Mouse (Mus musculus) hindbrain, postnatal 0 days (tissue): ENCODE measurements around the gene Ppp1r1b. TPM values are rescaled to one million over a fixed set of nuclear protein-coding genes. Genes with fewer than 3 reads are reported as not detected.
A peak's percentile ranks its signal among the peaks of the same experiment; 100 is the strongest.

Experiments used
- ATAC-seq: fragments of 200-750 bp; cut with Nextera tagmentation; 2 replicates; pipeline ENCODE4 v1.8.0; 2017; ENCODE audit warnings: mild to moderate bottlenecking, moderate TSS enrichment, moderate library complexity
- DNase-seq: peaks from one replicate; pipeline ENCODE4 v3.0.0-alpha.2; 2015; ENCODE audit warnings: low spot score
- H3K27ac ChIP-seq: fragments of 300-500 bp; sonication (generic); 2 replicates; pipeline ENCODE4 v1.5.1; 2014; ENCODE audit warnings: mild to moderate bottlenecking
- H3K27me3 ChIP-seq: fragments of 300-500 bp; sonication (generic); 2 replicates; pipeline ENCODE4 v1.6.1; 2014; ENCODE audit warnings: low read length, mixed read lengths; ENCODE audit not compliant: insufficient read depth
- H3K36me3 ChIP-seq: fragments of 300-500 bp; sonication (generic); 2 replicates; pipeline ENCODE4 v1.6.1; 2014; ENCODE audit warnings: low read length, mixed read lengths; ENCODE audit not compliant: insufficient read depth
- H3K4me1 ChIP-seq: fragments of 300-500 bp; sonication (generic); 2 replicates; pipeline ENCODE4 v1.6.1; 2014; ENCODE audit warnings: antibody characterized with exemption, low read length, mixed read lengths; ENCODE audit not compliant: insufficient read depth
- H3K4me2 ChIP-seq: fragments of 300-500 bp; sonication (generic); 2 replicates; pipeline ENCODE4 v1.6.1; 2014; ENCODE audit warnings: low read depth, mild to moderate bottlenecking, low read length, moderate library complexity, mixed read lengths
- H3K4me3 ChIP-seq: fragments of 300-500 bp; sonication (generic); 2 replicates; pipeline ENCODE4 v1.5.1; 2014; ENCODE audit warnings: low read length
- H3K9ac ChIP-seq: fragments of 300-500 bp; sonication (generic); replicated peaks from 2 replicates; pipeline ENCODE4 v1.6.1; 2014; ENCODE audit warnings: mild to moderate bottlenecking, low read length, moderate library complexity, mixed read lengths
- H3K9me3 ChIP-seq: fragments of 300-500 bp; sonication (generic); 2 replicates; pipeline ENCODE4 v1.6.1; 2016; ENCODE audit warnings: low read length, mixed read lengths
- CTCF ChIP-seq: IDR thresholded peaks from 2 replicates; pipeline ENCODE4 v1.5.1; 2016; ENCODE audit warnings: antibody characterized with exemption, control low read depth, low read depth
- WGBS: fragments of 180-500 bp; shearing (Covaris S2); extraction: QIAGEN DNeasy Blood & Tissue Kit; methylation state at CpG from one replicate; pipeline ENCODE4 v1.1.7; 2014; 5-methylcytosine and 5-hydroxymethylcytosine counted together
- polyA plus RNA-seq: library from polyadenylated mRNA; unstranded; fragments of >200 nt; fragmentation: Nextera tagmentation; extraction: Ambion mirVana; gene quantifications from 2 replicates; pipeline ENCODE4 v1.2.1, GENCODE M21; 2015
- total RNA-seq: library from RNA; depleted of rRNA; stranded (reverse); fragments of >200 nt; gene quantifications from 2 replicates; pipeline ENCODE4 v1.2.3, GENCODE M21; 2014

The Ppp1r1b gene
- total and polyA plus RNA-seq, 2 experiments from 2014 or later = 3.5 to 18.0 TPM

DNA sequence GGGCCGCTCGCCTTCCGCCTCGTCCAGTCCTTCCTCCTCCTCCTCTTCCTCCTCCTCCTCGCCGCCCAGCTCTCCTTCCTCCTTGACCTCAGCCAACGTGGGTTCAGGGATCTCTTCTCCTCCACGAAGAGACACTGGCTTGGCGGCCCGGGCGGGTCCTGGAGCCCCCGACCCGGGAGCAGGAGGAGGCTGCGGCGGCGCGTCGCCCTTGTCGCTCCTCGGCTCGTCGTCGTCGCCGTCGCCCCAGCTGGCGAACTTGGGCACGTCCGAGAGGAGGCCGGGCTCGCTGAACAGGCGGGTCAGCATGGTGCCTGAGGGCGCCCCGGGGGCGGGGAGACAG is 20.2 kb upstream of the Ppp1r1b start:
- DNase-seq = no peak
- H3K27me3 ChIP-seq = peaks cover 43% of the 10 kb centered on the region
- H3K4me1 ChIP-seq = no peaks in the 10 kb centered on the region
- H3K27ac ChIP-seq = peak overlapping the region; percentile 89
- peak overlapping the region; percentile 54 for H3K4me3 ChIP-seq
- no peak for TF ChIP-seq CTCF
- no peaks in the 10 kb centered on the region for H3K36me3 ChIP-seq
- peak overlapping the region; percentile 58 for H3K4me2 ChIP-seq
- ATAC-seq = no peak
- H3K9ac ChIP-seq = peak overlapping the region; percentile 73
- WGBS = under 1% methylated on average over 34 of the region's 35 CpGs
- H3K9me3 ChIP-seq = no peaks in the 10 kb centered on the region

DNA sequence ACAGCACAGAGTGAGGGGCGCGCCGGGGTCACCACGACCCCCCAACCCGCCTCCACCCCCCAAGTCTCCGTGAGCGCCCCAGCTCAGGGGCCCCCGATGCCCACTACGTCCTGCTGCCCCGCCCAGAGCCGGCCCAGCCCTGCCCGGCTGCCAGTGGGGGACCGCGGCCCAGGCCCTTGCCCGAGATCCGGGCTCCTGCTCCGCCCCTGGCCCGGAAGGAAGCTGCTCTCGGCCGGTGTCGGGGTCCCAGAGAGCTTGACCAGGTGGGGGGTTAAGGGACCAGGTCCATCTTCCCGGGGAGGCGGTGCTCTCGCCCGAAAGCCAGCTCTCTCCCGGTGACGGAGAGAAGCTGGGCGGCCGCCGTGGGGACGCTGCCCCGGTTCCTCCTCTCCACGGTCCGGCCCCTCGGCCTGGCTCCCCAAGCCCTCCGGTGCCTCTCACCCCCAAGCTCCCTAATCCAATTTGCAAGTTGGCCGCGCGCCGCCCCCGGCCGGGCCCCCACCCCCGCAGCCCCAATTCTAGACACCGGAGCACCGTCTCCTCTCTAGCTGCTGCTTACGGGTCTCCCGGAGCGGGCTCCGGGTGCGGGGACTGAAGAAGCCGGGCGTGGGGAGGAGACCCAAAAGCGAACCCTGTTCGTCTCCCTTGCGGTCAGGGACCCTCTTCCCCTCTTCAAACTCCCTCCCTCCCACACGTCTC is 19.7 kb upstream of the Ppp1r1b start:
- peak overlapping the region; percentile 58 for H3K4me2 ChIP-seq
- peak overlapping the region; percentile 73 for H3K9ac ChIP-seq
- under 1% methylated on average over 49 of the region's 56 CpGs for WGBS
- H3K27me3 ChIP-seq = peaks cover 38% of the 10 kb centered on the region
- H3K4me3 ChIP-seq = peak overlapping the region; percentile 54
- peak overlapping the region; percentile 89 for H3K27ac ChIP-seq
- H3K4me1 ChIP-seq = no peaks in the 10 kb centered on the region
- DNase-seq (no peak), ATAC-seq (no peak)
- TF ChIP-seq CTCF = no peak
- H3K9me3 ChIP-seq = no peaks in the 10 kb centered on the region
- H3K36me3 ChIP-seq = no peaks in the 10 kb centered on the region

DNA sequence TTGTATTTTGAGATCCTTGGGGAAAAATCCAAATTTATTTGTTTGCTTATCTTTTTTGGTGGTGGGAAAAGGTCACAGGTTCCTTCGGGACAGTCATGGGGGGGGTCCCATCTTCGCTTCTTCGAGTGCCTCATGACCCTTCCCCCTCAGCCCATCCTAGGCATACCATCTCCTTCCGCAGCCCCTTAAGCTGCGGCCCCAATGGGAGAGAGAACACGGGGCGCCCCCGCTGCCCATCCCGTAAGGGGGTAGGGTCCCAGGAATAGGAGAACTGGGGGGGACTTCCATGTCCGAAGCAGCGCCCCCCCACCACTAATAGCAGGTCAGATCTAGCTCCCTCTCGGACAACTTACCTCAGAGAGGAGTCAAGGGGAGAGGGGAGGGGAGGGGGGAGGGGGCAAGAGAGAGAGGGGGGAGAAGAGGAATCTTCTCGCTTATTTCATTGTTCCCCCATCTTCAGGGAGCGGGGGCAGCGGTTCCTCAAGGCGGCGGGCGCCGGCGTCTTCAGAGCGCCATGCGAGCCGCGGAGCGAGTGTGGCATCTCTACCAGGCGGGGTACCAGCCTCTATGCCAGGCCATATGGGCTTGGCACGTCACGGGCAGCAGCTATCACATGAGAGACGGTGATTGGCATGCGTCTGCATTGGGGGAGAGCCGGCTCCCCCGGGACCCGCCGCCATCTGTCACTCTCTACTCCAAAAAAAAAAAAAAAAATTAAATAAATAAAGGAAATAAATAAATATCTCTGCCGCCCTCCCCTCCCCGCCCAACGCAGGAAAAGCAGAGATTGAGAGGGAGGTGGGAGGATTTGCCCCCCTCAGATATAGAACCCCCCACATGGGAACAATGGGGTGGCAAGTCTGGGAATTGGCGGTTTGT is 18.9 kb upstream of the Ppp1r1b start, which contains the start of gene Neurod2:
TSS of gene Neurod2 (minus strand) at position 568 of the 879 bp plus-strand sequence.
- H3K9ac ChIP-seq = peak within 1 kb of the TSS; percentile 73
- H3K36me3 ChIP-seq = no peaks in the 10 kb centered on the region
- H3K9me3 ChIP-seq = no peaks in the 10 kb centered on the region
- DNase-seq = peak; percentile 89
- H3K4me1 ChIP-seq = peaks cover 5% of the 10 kb centered on the region
- peak within 1 kb of the TSS; percentile 89 for H3K27ac ChIP-seq
- ATAC-seq = peak; percentile 72
- peak within 1 kb of the TSS; percentile 54 for H3K4me3 ChIP-seq
- no peak for TF ChIP-seq CTCF
- WGBS = 1% methylated on average over 36 of the region's 38 CpGs
- H3K27me3 ChIP-seq = peaks cover 31% of the 10 kb centered on the region
- H3K4me2 ChIP-seq = peak within 1 kb of the TSS; percentile 58

DNA sequence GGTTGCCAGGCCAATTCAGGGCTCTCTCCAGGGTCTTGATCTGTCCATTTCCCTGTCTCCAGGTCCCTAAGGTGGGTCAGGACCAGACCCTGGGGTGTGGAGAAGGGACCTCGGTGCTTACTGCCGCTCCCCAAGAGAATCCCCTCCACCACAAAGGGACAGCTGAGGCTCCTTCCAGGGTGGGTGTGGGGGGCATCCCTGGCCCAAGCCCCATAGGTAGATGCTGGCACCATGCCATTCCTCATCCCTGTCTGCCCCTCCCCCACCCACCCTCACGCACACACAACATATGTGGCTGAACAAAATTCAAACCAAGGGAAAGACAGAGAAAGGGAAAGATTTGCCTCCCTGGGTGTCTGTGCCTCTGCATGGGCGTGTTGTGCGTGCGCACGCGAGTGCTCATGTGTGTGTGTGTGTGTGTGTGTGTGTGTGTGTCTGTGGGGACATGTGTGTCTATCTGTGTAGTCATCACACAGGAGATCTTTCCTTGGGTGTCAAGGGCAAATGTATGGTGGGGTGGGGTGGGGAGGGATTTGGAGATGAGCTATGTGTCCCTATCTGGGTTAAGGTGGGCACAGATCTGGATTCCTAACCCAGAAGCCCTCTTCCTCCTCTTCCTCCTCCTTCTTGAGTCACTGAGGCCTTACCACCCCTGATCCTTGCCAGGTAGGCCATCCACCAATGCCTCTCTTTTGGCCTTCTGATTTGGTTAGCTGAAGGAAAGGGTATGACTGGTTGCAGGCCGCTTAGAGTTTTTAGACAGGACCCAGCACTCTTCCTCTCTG is 18.1 kb upstream of the Ppp1r1b start:
- H3K4me3 ChIP-seq = no peak overlapping the region
- H3K4me2 ChIP-seq = peak overlapping the region; percentile 58
- no peak for DNase-seq
- 0 out of 2 replicates have a peak, but pooled peaks have one; percentile 16 for ATAC-seq
- TF ChIP-seq CTCF = no peak
- H3K36me3 ChIP-seq = no peaks in the 10 kb centered on the region
- peaks cover 35% of the 10 kb centered on the region for H3K27me3 ChIP-seq
- peak overlapping the region; percentile 89 for H3K27ac ChIP-seq
- H3K9me3 ChIP-seq = no peaks in the 10 kb centered on the region
- WGBS = 23% methylated on average over 9 of the region's 9 CpGs
- H3K4me1 ChIP-seq = peaks cover 12% of the 10 kb centered on the region
- no peak overlapping the region for H3K9ac ChIP-seq

DNA sequence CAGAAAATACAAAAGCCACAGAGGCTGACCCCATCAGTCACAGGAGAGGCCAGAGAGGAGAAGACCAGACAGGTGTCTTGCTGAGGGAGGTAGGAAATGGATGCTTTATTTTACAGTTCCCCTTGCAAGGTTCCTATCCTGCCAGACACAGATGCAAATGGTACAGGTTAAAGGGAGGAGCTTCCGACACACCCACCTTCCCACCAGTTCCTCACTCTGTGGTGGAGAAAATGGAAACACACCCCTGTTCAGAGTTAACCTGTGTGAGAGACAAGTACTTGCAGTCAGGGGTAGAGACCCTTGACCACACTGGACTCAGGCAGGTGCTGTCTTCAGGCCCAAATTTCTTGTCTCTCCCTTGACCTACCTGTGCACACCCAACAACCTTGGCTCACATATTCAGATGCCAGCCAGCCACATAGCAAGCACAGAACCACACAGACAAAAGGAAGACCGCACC is 17.4 kb upstream of the Ppp1r1b start:
- H3K27ac ChIP-seq = peak overlapping the region; percentile 89; the same call in 1 of the 2 replicates
- H3K9ac ChIP-seq = no peak overlapping the region
- no peaks in the 10 kb centered on the region for H3K36me3 ChIP-seq
- peaks cover 12% of the 10 kb centered on the region for H3K4me1 ChIP-seq
- WGBS = 55% methylated on average over 2 of the region's 2 CpGs
- H3K4me2 ChIP-seq = no peak overlapping the region
- TF ChIP-seq CTCF = no peak
- peaks cover 40% of the 10 kb centered on the region for H3K27me3 ChIP-seq
- no peak overlapping the region for H3K4me3 ChIP-seq
- no peak for ATAC-seq
- H3K9me3 ChIP-seq = no peaks in the 10 kb centered on the region
- no peak for DNase-seq

DNA sequence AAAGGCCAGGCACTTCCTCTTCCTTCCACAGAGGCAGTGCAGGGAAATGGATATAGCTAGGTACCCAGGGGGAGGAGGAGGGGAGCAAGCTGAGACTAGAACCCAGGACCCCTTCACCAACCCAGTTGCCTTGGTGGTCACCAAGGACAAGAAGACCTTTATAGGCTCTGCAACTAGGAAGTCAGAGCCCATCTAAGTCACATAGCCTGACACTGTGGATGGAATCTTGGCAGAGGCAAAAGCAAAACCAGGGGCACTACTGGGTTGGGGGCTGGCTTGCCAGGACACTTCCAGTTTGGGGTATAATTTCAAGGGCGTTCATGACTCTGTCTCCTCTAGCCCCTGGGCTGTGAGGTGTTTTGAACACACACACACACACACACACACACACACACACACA is 16.8 kb upstream of the Ppp1r1b start:
- H3K9me3 ChIP-seq = no peaks in the 10 kb centered on the region
- DNase-seq (no peak), ATAC-seq (no peak)
- H3K36me3 ChIP-seq = no peaks in the 10 kb centered on the region
- H3K4me2 ChIP-seq = no peak overlapping the region
- no peak for TF ChIP-seq CTCF
- H3K27me3 ChIP-seq = peaks cover 43% of the 10 kb centered on the region
- no peak overlapping the region for H3K9ac ChIP-seq
- WGBS = 82% methylated on average over 1 of the region's 1 CpGs
- H3K4me1 ChIP-seq = peaks cover 12% of the 10 kb centered on the region
- H3K4me3 ChIP-seq = no peak overlapping the region
- H3K27ac ChIP-seq = no peak overlapping the region
